Mouse (Mus musculus) forelimb bud, embryonic 11.5 days (tissue): Measurements from ENCODE around the gene Acvr2b.

Source experiments
- DNase-seq: peaks from one replicate; pipeline ENCODE4 v3.0.0-alpha.2; 2012; ENCODE audit warnings: low read depth, low spot score

The Acvr2b gene

DNA sequence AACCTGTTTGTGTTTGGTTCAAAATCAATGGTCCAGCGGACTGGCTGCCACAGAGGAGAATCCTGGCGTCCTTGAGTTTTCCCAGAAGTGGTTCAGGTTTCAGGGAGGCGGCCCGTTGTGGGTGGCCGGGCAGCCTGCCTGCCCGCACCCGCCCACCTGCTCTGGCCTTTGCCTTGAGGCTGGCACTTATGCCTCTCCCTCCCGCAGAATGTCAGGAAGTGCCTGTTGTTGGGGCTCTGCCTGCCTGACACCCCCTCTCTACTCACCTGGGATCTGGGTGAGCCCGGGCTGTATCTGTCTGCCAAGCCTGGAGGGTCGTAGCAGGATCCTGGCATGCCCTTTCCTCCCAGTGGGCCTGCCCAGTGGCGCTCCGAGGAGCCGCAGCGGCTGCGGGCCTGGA lies 6.0 kb downstream of the Acvr2b start:
- DNase-seq = no peak

DNA sequence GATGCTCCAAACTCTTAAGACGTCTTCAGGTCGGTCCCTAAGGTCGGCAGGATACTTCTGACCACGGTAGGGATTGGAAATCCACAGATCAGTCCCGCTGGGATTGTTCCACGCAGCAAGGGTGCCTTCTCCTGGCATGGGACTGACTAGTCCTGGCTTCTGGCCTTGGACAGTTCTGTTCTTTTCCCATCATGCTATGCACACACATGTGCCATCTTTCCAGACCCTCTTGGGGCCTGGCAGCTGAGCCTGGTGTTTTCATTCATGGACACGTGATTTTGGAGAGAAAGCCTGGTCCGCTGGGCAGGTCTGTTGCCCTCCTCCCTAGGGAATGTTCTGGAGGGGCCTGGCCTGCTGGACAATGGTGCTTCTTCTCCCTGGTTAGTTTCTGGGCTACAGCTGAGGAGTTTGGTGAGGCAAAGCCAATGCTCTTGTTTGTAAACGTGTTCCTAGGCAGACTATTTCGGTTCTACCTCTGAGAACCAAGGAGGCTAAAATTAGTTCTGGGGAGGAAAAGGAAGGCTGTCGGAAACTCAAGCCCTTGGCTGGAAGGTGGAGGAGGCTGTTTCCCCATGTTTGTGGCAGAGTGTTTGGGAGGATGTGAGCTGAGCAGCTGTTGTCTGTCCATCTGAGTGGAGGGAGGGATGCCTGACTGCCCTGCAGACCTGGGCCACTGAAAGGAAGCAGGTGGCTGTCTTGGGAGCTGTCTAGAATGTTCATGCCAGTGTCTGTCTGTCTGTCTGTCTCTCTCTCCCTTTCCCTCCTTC lies 7.2 kb downstream of the Acvr2b start:
- no peak for DNase-seq

- no peak for DNase-seq
These were observed 7.9 kb downstream of the Acvr2b start for GRCm38 (mm10) chr9:119409864-119410263.

GRCm38 (mm10) chr9:119418025-119418424 lies 16.1 kb downstream of the Acvr2b start:
- DNase-seq = no peak

DNA sequence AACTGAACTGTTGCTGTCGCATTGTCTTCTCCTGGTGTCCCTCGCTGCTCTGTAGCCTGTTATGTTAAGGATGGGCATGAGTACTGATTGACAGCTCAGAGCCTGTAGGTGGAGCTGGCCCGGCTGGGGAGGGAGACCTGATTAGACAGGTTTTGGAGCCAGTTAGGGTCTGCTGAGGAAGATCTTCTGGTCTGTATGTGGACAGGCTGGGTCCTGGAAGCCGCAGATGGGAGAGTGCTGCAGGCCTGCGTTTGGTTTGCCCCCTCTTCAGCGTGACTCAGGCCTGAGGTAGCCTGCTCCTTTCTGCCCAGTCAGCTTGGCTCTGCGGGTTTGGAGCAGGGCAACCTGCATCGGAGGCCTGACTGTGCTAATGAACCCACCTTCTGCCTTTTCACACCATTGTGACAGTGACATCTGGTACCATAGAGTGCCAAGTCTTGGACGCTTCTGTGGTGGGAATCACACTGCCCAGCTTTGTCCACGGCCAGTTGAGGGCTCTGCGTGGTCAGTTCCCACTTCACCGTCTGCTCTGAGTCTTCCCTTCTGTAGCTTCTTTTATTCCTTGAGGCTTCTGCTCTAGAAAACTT lies 18.0 kb downstream of the Acvr2b start:
- no peak for DNase-seq

DNA sequence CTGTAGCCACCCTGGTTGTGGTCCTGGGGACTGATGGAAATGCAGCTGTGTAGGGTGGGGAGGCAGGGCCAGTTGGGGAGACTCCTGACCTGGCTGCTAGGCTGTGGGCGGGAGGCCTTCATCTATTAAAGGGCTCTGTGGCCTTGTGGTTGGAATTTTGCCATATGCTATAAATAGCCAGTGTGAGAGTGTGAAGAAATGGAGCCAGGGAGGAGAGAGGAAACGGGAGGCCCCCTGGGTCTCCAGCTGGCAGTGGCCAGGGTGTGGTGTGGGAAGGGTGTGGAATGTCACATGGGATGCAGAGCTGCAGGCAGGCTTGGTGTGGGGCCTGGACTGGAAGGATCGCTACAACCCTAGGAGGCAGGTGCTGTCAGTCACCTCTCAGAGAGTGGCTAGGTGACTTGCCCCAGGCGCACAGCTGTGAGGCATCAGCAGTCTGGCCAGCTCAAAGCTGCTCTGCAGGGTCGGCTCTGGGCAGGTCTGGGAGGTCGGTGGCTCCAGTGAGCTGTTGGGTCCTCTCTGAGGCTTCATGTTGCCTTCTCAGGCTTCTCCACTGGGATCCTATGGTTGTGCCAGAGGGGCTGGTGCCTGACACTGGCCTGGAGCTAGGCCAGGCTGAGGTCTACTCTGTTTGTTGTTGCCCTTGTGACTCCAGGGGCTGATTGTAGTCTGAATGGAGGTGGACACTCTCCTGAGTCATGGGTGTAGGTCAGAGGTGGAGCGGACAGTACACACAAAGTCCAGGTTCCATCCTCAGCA lies 23.5 kb downstream of the Acvr2b start:
- peak; percentile 56 for DNase-seq

DNA sequence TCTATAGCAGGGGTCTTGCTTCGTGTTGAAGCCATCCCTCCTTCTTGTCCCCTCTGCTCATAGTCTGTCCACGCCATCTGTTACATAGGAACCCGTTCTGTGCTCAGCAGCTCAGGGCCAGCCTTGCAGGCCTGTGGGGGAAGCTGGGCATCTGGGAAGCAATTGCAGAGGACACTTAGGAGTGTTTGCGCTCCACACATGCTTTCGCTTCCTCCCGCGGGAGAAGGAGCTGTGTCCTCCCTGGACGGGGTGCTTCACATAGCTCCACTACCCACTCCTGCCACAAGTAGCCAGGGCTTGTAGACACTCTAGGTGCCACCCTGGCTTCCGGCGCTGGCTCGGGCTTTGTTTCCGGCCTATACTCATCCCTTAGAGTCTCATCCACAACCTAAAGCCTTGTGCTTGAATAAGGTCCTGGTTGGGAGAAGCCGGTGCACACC lies 24.1 kb downstream of the Acvr2b start:
- DNase-seq = no peak

DNA sequence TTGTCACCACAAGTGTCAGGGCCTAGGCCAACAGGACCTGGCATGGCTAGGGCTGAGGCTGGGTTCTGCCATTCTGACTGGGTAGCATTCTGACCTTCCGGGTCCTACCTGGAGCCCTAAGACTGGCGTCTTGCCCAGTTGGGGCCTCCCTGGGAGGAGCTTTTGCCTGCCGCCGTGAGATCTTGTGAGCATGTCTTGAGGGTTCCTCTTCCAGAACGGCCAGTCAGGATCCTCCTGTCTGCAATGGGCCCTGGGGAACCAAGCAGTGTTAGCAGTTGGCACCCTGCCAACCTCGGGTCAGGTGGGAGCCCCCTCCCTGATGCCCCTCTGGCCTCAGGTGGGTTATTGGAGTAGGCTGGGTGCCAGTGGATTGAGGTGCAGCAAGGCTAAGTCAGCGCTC lies 24.6 kb downstream of the Acvr2b start:
- no peak for DNase-seq

- peak; percentile 70 for DNase-seq
These were observed 28.4 kb downstream of the Acvr2b start for GRCm38 (mm10) chr9:119430311-119430710.

GRCm38 (mm10) chr9:119435855-119436254 lies 33.9 kb downstream of the Acvr2b start:
- DNase-seq = no peak

GRCm38 (mm10) chr9:119438065-119438464 lies 36.1 kb downstream of the Acvr2b start:
- no peak for DNase-seq

- no peak for DNase-seq
These were observed 36.6 kb downstream of the Acvr2b start for GRCm38 (mm10) chr9:119438498-119439000.

- DNase-seq = peak; percentile 98
These were observed 43.0 kb downstream of the Acvr2b start, which contains the start of gene Exog for GRCm38 (mm10) chr9:119444738-119445429. Gene Exog, plus strand, starts transcription at chr9:119444943.

DNA sequence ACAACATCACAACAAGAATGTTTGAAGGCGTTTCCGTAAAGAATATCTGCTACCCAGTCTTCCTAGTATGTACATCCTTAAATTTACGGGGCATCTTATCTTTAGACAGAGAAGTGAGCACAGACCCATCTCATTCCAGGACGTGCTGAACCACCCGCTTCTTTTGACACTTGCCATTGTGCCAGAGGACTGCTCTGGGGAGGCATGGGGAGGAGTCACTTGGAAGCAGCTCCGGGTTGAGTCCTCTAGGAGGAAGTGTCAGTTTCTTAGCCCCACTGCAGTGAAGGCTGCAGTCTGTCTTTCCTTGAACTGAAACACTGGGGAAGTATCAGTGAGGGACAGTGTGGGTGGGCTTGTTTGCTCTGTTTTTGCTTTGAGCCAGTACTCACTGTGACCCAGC lies 43.8 kb downstream of the Acvr2b start:
- DNase-seq = no peak

DNA sequence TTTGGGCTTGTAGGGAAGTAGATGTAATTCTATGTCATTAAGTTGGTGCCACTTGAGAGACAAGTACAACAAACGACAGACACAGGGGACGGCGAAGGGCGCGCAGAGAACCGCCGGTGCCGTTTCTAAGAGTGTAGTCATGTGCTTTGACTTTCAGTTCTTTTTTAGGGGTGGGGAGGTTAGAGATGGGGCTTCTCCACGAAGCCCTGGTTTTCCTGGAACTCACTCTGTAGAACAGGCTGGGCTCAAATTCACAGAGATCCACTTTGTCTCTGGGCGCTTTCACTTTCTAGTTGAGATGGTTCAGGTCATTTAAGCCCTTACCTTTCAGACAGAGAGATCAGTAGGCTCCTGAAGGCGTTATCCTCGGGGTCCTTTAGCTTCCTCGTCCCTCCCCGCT lies 54.0 kb downstream of the Acvr2b start:
- no peak for DNase-seq

- DNase-seq = no peak
These were observed 55.2 kb downstream of the Acvr2b start for GRCm38 (mm10) chr9:119457122-119457521.

- DNase-seq = peak; percentile 56
These were observed 58.5 kb downstream of the Acvr2b start for GRCm38 (mm10) chr9:119460410-119460809.

DNA sequence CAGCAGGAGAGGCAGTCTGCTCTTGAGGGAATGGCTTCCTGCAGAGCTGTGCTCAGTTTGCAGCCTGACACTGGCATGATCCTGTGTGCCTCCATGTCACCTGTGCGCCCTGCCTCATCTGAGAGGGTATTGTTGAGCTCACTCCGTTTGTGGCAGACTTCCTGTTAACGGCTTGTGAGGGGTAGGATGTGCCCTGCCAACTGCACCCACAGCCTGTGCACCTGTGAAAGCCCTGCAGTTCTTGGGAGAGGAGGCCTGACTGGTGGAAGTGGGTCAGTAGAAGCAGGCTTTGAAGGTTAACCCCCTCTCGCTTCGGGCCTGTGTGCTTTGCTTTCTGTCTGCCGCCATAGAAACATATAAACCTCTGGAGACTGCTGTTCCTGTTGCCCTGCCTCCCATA lies 63.1 kb downstream of the Acvr2b start:
- no peak for DNase-seq

GRCm38 (mm10) chr9:119465595-119465994 lies 63.7 kb downstream of the Acvr2b start:
- DNase-seq = no peak

DNA sequence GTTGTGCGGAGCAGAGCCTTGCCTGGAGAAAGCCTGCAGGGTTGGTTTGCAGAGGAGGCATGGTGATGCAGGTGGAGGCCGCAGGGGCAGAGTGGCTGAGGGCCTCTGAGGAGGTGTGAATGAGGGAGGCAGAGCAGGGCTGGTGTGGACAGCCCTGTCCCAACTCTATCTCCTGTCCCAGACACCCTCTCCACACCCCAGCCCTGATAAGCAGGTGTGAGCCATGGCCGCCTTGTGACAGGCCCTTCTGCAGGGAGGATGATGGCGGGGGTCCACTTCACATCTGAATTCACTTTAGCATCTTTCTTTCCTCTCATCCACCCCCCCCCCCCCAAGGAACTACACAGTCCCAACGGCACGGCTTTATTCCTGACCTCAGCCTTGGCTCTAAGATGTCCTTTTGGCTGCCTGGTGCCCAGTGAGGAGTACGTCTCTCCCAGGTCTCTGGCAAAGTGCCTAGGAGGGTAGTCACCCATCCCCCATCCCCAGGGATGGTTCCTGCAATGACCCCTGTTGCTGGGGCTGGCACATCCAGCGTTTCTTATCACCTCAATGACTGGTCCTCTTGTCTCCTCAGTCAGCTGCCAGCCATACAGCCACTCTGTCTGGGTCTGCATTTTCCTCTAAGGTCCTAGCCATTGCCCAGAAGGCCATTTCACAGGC lies 67.9 kb downstream of the Acvr2b start:
- DNase-seq = no peak

GRCm38 (mm10) chr9:119472412-119472918 lies 70.5 kb downstream of the Acvr2b start:
- no peak for DNase-seq
